Mouse (Mus musculus): Measurements from ENCODE around the gene H2-D1.
"Not testable (repeated sequence)": the region's sequence is repeated elsewhere in the genome, so short reads cannot be mapped to it uniquely, and the experiment has no call there.

H2-D1 gene

GRCm38 (mm10) chr17:35257378-35257777 is 5.2 kb upstream of the H2-D1 start:
- no peak for DNase-seq (ENCODE audit: low read depth, low spot score)

- DNase-seq (ENCODE audit: low read depth, low spot score), result no peak
Observed at GRCm38 (mm10) chr17:35257824-35258491, 4.6 kb upstream of the H2-D1 start.

GRCm38 (mm10) chr17:35258492-35259478 is 3.7 kb upstream of the H2-D1 start:
- no peak for DNase-seq (ENCODE audit: low read depth, low spot score)

GRCm38 (mm10) chr17:35259621-35260020 is 2.9 kb upstream of the H2-D1 start:
- DNase-seq (ENCODE audit: low read depth, low spot score), result no peak

GRCm38 (mm10) chr17:35261651-35262050 is 879 bp upstream of the H2-D1 start:
- no peak for DNase-seq (ENCODE audit: low read depth, low spot score)

- DNase-seq (ENCODE audit: low read depth, low spot score), result no peak
Observed at GRCm38 (mm10) chr17:35263523-35263883, 973 bp downstream of the H2-D1 start.

- no peak for DNase-seq (ENCODE audit: low read depth, low spot score)
Observed at GRCm38 (mm10) chr17:35267399-35268086, 5.0 kb downstream of the H2-D1 start.

GRCm38 (mm10) chr17:35269653-35270347 is 7.3 kb downstream of the H2-D1 start:
- DNase-seq (ENCODE audit: low read depth, low spot score), result no peak

GRCm38 (mm10) chr17:35272249-35272648 is 9.7 kb downstream of the H2-D1 start:
- no peak for DNase-seq (ENCODE audit: low read depth, low spot score)

- DNase-seq (ENCODE audit: low read depth, low spot score), result no peak
Observed at GRCm38 (mm10) chr17:35274770-35275169, 12.2 kb downstream of the H2-D1 start.

GRCm38 (mm10) chr17:35276304-35276864 is 13.9 kb downstream of the H2-D1 start:
- DNase-seq (ENCODE audit: low read depth, low spot score), result no peak

GRCm38 (mm10) chr17:35278049-35278448 is 15.5 kb downstream of the H2-D1 start:
- DNase-seq (ENCODE audit: low read depth, low spot score), result no peak

- DNase-seq (ENCODE audit: low read depth, low spot score), result no peak
Observed at GRCm38 (mm10) chr17:35278957-35279688, 16.6 kb downstream of the H2-D1 start.

- DNase-seq (ENCODE audit: low read depth, low spot score), result no peak
Observed at GRCm38 (mm10) chr17:35280276-35280675, 17.7 kb downstream of the H2-D1 start.

- no peak for DNase-seq (ENCODE audit: low read depth, low spot score)
Observed at GRCm38 (mm10) chr17:35285431-35285830, 22.9 kb downstream of the H2-D1 start.

GRCm38 (mm10) chr17:35295796-35296195 is 33.3 kb downstream of the H2-D1 start:
- DNase-seq (ENCODE audit: low read depth, low spot score), result not testable (repeated sequence)

- DNase-seq (ENCODE audit: low read depth, low spot score), result not testable (repeated sequence)
Observed at GRCm38 (mm10) chr17:35300261-35300945, 37.9 kb downstream of the H2-D1 start.

- DNase-seq (ENCODE audit: low read depth, low spot score), result peak; percentile 6
Observed at GRCm38 (mm10) chr17:35301645-35302258, 39.2 kb downstream of the H2-D1 start.

GRCm38 (mm10) chr17:35303271-35303670 is 40.7 kb downstream of the H2-D1 start:
- no peak for DNase-seq (ENCODE audit: low read depth, low spot score)
